Mouse (Mus musculus): ENCODE measurements around the gene Sectm1b. TPM values are rescaled to one million over a fixed set of nuclear protein-coding genes. Genes with fewer than 3 reads are reported as not detected.
"Not testable (repeated sequence)": the region's sequence is repeated elsewhere in the genome, so short reads cannot be mapped to it uniquely, and the experiment has no call there.

The Sectm1b gene
- polyA plus RNA-seq, 1 experiment from 2014 or later = 113 TPM

GRCm38 (mm10) chr11:121061615-121062014 is 1.8 kb downstream of the Sectm1b start:
- Histone ChIP-seq H3K27ac (replicated peaks) (peak overlapping the region; percentile 67; the same call in 1 of the 2 replicates), H3K9ac (ENCODE audit: low read length) (no peak overlapping the region), H3K9me3 (ENCODE audit: control insufficient read depth, low read length) (no peaks in the 10 kb centered on the region), H3K4me1 (replicated peaks; ENCODE audit: control insufficient read depth, insufficient read depth) (no peaks in the 10 kb centered on the region; the same call in 1 of the 2 replicates), H3K36me3 (ENCODE audit: control insufficient read depth, insufficient read depth, low read length) (no peaks in the 10 kb centered on the region), H3K4me3 (ENCODE audit: low read depth, low read length) (no peak overlapping the region), H3K27me3 (ENCODE audit: control insufficient read depth, insufficient read depth, low read length) (no peaks in the 10 kb centered on the region), H3K4me2 (replicated peaks; ENCODE audit: low read depth) (no peak overlapping the region)
- 23% methylated on average over 8 of the region's 8 CpGs for WGBS
- no peak for TF ChIP-seq EP300 (optimal IDR thresholded peaks at IDR 0.05)
- TF ChIP-seq CTCF (IDR thresholded peaks at IDR 0.05; ENCODE audit: low read depth) = no peak
- ATAC-seq (ENCODE audit: low FRiP score, low TSS enrichment) (0 out of 2 replicates have a peak, but pooled peaks have one; percentile 19), DNase-seq (ENCODE audit: low spot score) (no peak)

DNA sequence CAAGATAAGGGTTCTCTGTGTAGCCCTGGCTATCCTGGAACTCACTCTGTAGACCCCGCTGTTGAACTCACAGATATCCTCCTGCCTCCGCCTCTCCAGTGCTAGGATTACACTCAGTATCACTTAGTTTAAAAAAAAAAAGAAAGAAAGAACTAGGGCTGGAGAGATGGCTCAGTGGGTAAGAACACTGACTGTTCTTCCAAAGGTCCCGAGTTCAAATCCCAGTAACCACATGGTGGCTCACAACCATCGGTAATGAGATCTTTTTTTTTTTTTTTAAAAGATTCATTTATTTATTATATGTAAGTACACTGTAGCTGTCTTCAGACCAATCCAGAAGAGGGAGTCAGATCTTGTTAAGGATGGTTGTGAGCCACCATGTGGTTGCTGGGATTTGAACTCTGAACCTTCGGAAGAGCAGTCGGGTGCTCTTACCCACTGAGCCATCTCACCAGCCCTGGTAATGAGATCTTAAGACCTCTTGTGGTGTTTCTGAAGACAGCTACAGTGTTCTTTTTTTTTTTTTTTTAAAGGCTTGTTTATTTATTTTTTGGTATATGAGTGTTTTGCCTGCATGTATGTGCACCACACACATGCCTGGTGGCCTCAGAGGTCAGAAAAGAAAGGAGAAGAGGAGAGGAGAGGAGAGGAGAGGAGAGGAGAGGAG is 2.8 kb downstream of the Sectm1b start:
- ATAC-seq (ENCODE audit: low FRiP score, low TSS enrichment); H3K27me3 ChIP-seq (ENCODE audit: control insufficient read depth, insufficient read depth, low read length); H3K4me1 ChIP-seq (replicated peaks; ENCODE audit: control insufficient read depth, insufficient read depth); H3K36me3 ChIP-seq (ENCODE audit: control insufficient read depth, insufficient read depth, low read length); H3K4me2 ChIP-seq (replicated peaks; ENCODE audit: low read depth); H3K9ac ChIP-seq (ENCODE audit: low read length); H3K9me3 ChIP-seq (ENCODE audit: control insufficient read depth, low read length); H3K4me3 ChIP-seq (ENCODE audit: low read depth, low read length); H3K27ac ChIP-seq (replicated peaks); DNase-seq (ENCODE audit: low spot score): not testable (repeated sequence)
- WGBS = 92% methylated on average over 6 of the region's 6 CpGs

DNA sequence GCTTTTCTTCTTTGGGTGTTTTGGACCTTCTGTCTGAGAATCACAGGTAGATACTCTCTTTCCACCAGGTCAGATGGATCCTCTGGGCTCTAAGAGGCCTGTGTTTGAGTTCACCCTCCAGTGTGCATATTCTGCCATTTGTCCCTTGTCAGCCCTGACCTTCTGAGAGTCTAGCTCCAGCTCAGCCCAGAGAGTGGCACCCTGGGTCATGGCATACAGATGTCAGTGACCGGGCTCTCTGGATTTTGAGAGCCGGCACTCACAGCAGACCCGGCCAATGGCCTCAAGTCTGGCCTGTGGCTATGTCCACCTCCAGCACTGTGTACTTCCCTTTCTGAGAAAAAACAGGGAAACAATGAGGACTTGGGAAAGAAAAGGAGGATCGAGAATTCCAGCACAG is 3.9 kb downstream of the Sectm1b start:
- H3K27ac ChIP-seq (replicated peaks) = no peak overlapping the region
- DNase-seq (ENCODE audit: low spot score) = no peak
- WGBS = 78% methylated on average over 4 of the region's 4 CpGs

GRCm38 (mm10) chr11:121058956-121059355 is 4.4 kb downstream of the Sectm1b start:
- DNase-seq (ENCODE audit: low spot score) = no peak
- no peaks in the 10 kb centered on the region for H3K36me3 ChIP-seq (ENCODE audit: control insufficient read depth, insufficient read depth, low read length)
- H3K27ac ChIP-seq (replicated peaks) = no peak overlapping the region
- H3K4me3 ChIP-seq (ENCODE audit: low read depth, low read length) = no peak overlapping the region
- H3K9ac ChIP-seq (ENCODE audit: low read length) = no peak overlapping the region
- ATAC-seq (ENCODE audit: low FRiP score, low TSS enrichment) = no peak
- no peaks in the 10 kb centered on the region for H3K9me3 ChIP-seq (ENCODE audit: control insufficient read depth, low read length)
- no peak overlapping the region for H3K4me2 ChIP-seq (replicated peaks; ENCODE audit: low read depth)
- no peaks in the 10 kb centered on the region; the same call in 1 of the 2 replicates for H3K4me1 ChIP-seq (replicated peaks; ENCODE audit: control insufficient read depth, insufficient read depth)
- WGBS = 87% methylated on average over 4 of the region's 4 CpGs
- no peak for TF ChIP-seq EP300 (optimal IDR thresholded peaks at IDR 0.05)
- H3K27me3 ChIP-seq (ENCODE audit: control insufficient read depth, insufficient read depth, low read length) = no peaks in the 10 kb centered on the region

More for the DNA sequence above, 3.9 kb downstream of the Sectm1b start:
- Histone ChIP-seq H3K36me3 (ENCODE audit: control insufficient read depth, insufficient read depth, low read length) (no peaks in the 10 kb centered on the region), H3K4me3 (ENCODE audit: low read depth, low read length) (no peak overlapping the region), H3K27me3 (ENCODE audit: control insufficient read depth, insufficient read depth, low read length) (no peaks in the 10 kb centered on the region), H3K9ac (ENCODE audit: low read length) (no peak overlapping the region), H3K4me2 (replicated peaks; ENCODE audit: low read depth) (no peak overlapping the region), H3K9me3 (ENCODE audit: control insufficient read depth, low read length) (no peaks in the 10 kb centered on the region), H3K4me1 (replicated peaks; ENCODE audit: control insufficient read depth, insufficient read depth) (no peaks in the 10 kb centered on the region; the same call in 1 of the 2 replicates)
- no peak for ATAC-seq (ENCODE audit: low FRiP score, low TSS enrichment)
- no peak for TF ChIP-seq EP300 (optimal IDR thresholded peaks at IDR 0.05)
- no peak for TF ChIP-seq CTCF (IDR thresholded peaks at IDR 0.05; ENCODE audit: low read depth)

DNA sequence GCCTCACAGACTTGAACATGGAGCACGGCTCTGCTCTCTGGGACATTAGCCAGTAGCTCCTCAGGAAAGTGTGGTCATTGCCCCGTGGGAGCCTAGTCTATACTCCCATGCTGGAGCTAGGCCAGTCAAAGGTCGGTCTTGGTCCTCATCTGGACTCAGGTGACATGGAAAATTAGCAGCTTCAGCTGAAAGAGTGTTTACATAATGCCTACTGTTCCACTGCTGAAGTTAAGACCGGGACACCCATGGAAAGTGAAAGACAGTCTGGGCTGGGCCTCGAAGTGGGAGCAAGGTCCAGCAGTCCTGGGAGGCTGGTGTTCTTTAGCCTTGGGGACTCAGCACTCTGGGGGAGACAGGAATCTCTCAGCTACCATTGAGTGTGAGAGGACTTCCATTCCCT is 5.2 kb downstream of the Sectm1b start:
- WGBS = 55% methylated on average over 5 of the region's 5 CpGs
- DNase-seq (ENCODE audit: low spot score) (peak; percentile 54), ATAC-seq (ENCODE audit: low FRiP score, low TSS enrichment) (peak; percentile 64)
- Histone ChIP-seq H3K4me1 (replicated peaks; ENCODE audit: control insufficient read depth, insufficient read depth) (no peaks in the 10 kb centered on the region; the same call in 1 of the 2 replicates), H3K36me3 (ENCODE audit: control insufficient read depth, insufficient read depth, low read length) (no peaks in the 10 kb centered on the region), H3K27me3 (ENCODE audit: control insufficient read depth, insufficient read depth, low read length) (no peaks in the 10 kb centered on the region), H3K4me2 (replicated peaks; ENCODE audit: low read depth) (no peak overlapping the region), H3K9ac (ENCODE audit: low read length) (no peak overlapping the region), H3K4me3 (ENCODE audit: low read depth, low read length) (no peak overlapping the region), H3K27ac (replicated peaks) (peak overlapping the region; percentile 53), H3K9me3 (ENCODE audit: control insufficient read depth, low read length) (no peaks in the 10 kb centered on the region)
- TF ChIP-seq EP300 (optimal IDR thresholded peaks at IDR 0.05) (no peak), CTCF (IDR thresholded peaks at IDR 0.05; ENCODE audit: low read depth) (no peak)

- Histone ChIP-seq H3K27ac (replicated peaks) (peak overlapping the region; percentile 30; the same call in 1 of the 2 replicates), H3K9ac (ENCODE audit: low read length) (0 out of 2 replicates have a peak overlapping the region, but pooled peaks have one; percentile 13), H3K4me2 (replicated peaks; ENCODE audit: low read depth) (no peak overlapping the region), H3K27me3 (ENCODE audit: control insufficient read depth, insufficient read depth, low read length) (no peaks in the 10 kb centered on the region), H3K4me1 (replicated peaks; ENCODE audit: control insufficient read depth, insufficient read depth) (no peaks in the 10 kb centered on the region), H3K9me3 (ENCODE audit: control insufficient read depth, low read length) (no peaks in the 10 kb centered on the region), H3K36me3 (ENCODE audit: control insufficient read depth, insufficient read depth, low read length) (no peaks in the 10 kb centered on the region), H3K4me3 (ENCODE audit: low read depth, low read length) (no peak overlapping the region)
- peak; percentile 63 for DNase-seq (ENCODE audit: low spot score)
- WGBS = 45% methylated on average over 7 of the region's 7 CpGs
- TF ChIP-seq CTCF (IDR thresholded peaks at IDR 0.05; ENCODE audit: low read depth) (no peak), EP300 (optimal IDR thresholded peaks at IDR 0.05) (no peak)
- ATAC-seq (ENCODE audit: low FRiP score, low TSS enrichment) = peak; percentile 34
Observed at GRCm38 (mm10) chr11:121056536-121057236, 6.7 kb downstream of the Sectm1b start.

Data from stomach, postnatal 0 days (tissue).